Mouse (Mus musculus) stomach, embryonic 16.5 days (tissue): Measurements from ENCODE around the gene Ddx6. TPM values are rescaled to one million over a fixed set of nuclear protein-coding genes. Genes with fewer than 3 reads are reported as not detected.

ENCODE experiments used
- ATAC-seq: fragments of 200-750 bp; cut with Nextera tagmentation; 2 replicates; pipeline ENCODE4 v1.8.0; 2017; ENCODE audit warnings: moderate number of reproducible peaks, moderate TSS enrichment; ENCODE audit not compliant: insufficient read depth, low FRiP score
- H3K27ac ChIP-seq: fragments of 300-500 bp; sonication (generic); 2 replicates; pipeline ENCODE4 v1.5.1; 2014; ENCODE audit warnings: low read length
- H3K27me3 ChIP-seq: fragments of 300-500 bp; sonication (generic); 2 replicates; pipeline ENCODE4 v1.6.1; 2014; ENCODE audit warnings: low read length, control low read depth, mixed read lengths; ENCODE audit not compliant: control insufficient read depth, insufficient read depth
- H3K36me3 ChIP-seq: fragments of 300-500 bp; sonication (generic); 2 replicates; pipeline ENCODE4 v1.6.1; 2014; ENCODE audit warnings: low read length; ENCODE audit not compliant: control insufficient read depth, insufficient read depth
- H3K4me1 ChIP-seq: fragments of 300-500 bp; sonication (generic); 2 replicates; pipeline ENCODE4 v1.6.1; 2014; ENCODE audit warnings: low read length, control low read depth, mixed read lengths; ENCODE audit not compliant: control insufficient read depth, insufficient read depth
- H3K4me2 ChIP-seq: fragments of 300-500 bp; sonication (generic); 2 replicates; pipeline ENCODE4 v1.6.1; 2014; ENCODE audit warnings: low read depth, low read length, mixed read lengths
- H3K4me3 ChIP-seq: fragments of 300-500 bp; sonication (generic); replicated peaks from 2 replicates; pipeline ENCODE4 v1.5.1; 2014; ENCODE audit warnings: mild to moderate bottlenecking, low read length
- H3K9ac ChIP-seq: fragments of 300-500 bp; sonication (generic); 2 replicates; pipeline ENCODE4 v1.6.1; 2014; ENCODE audit warnings: low read length
- H3K9me3 ChIP-seq: fragments of 300-500 bp; sonication (generic); replicated peaks from 2 replicates; pipeline ENCODE4 v1.6.1; 2016; ENCODE audit warnings: low read length, control low read depth; ENCODE audit not compliant: control insufficient read depth
- WGBS: fragments of 180-500 bp; shearing (Covaris S2); extraction: QIAGEN DNeasy Blood & Tissue Kit; methylation state at CpG from one replicate; pipeline ENCODE4 v1.1.7; 2014; 5-methylcytosine and 5-hydroxymethylcytosine counted together
- polyA plus RNA-seq: library from polyadenylated mRNA; unstranded; fragments of >200 nt; fragmentation: Nextera tagmentation; extraction: Ambion mirVana; gene quantifications from 2 replicates; pipeline ENCODE4 v1.2.1, GENCODE M21; 2015

The Ddx6 gene
- polyA plus RNA-seq = 10.6 and 11.5 TPM in 2 replicates

- H3K9ac ChIP-seq = peak within 1 kb of the TSS; percentile 100
- peak within 1 kb of the TSS; percentile 98 for H3K27ac ChIP-seq
- H3K36me3 ChIP-seq = peaks cover 8% of the 10 kb centered on the region
- no peaks in the 10 kb centered on the region for H3K9me3 ChIP-seq
- H3K4me2 ChIP-seq = peak within 1 kb of the TSS; percentile 83
- H3K27me3 ChIP-seq = no peaks in the 10 kb centered on the region
- WGBS = under 1% methylated on average over 70 of the region's 80 CpGs
- peaks cover 20% of the 10 kb centered on the region for H3K4me1 ChIP-seq
- ATAC-seq = peak; percentile 78
- peak within 1 kb of the TSS; percentile 99 for H3K4me3 ChIP-seq
These were observed at the start of gene Ddx6 for GRCm38 (mm10) chr9:44604779-44605615. Ddx6 (plus strand) TSS chr9:44604892.

- 63% methylated on average over 4 of the region's 4 CpGs for WGBS
- H3K9me3 ChIP-seq = no peaks in the 10 kb centered on the region
These were observed 43.1 kb upstream of the Ddx6 start, which contains the start of gene Cxcr5 for GRCm38 (mm10) chr9:44561597-44561996. Cxcr5 (minus strand) TSS chr9:44561877.

GRCm38 (mm10) chr9:44562936-44563335 is 41.8 kb upstream of the Ddx6 start:
- no peaks in the 10 kb centered on the region for H3K27me3 ChIP-seq
- no peaks in the 10 kb centered on the region for H3K4me1 ChIP-seq
- H3K4me3 ChIP-seq = no peak overlapping the region
- no peak for ATAC-seq
- 46% methylated on average over 12 of the region's 12 CpGs for WGBS
- H3K9ac ChIP-seq = no peak overlapping the region
- H3K27ac ChIP-seq = no peak overlapping the region
- H3K4me2 ChIP-seq = no peak overlapping the region
- H3K36me3 ChIP-seq = no peaks in the 10 kb centered on the region
- no peaks in the 10 kb centered on the region for H3K9me3 ChIP-seq

More at GRCm38 (mm10) chr9:44561597-44561996, 43.1 kb upstream of the Ddx6 start, which contains the start of gene Cxcr5:
- H3K27ac ChIP-seq = no peak within 1 kb of the TSS
- no peaks in the 10 kb centered on the region for H3K27me3 ChIP-seq
- H3K4me2 ChIP-seq = no peak within 1 kb of the TSS
- H3K9ac ChIP-seq = no peak within 1 kb of the TSS
- no peaks in the 10 kb centered on the region for H3K36me3 ChIP-seq
- H3K4me3 ChIP-seq = no peak within 1 kb of the TSS
- no peak for ATAC-seq
- H3K4me1 ChIP-seq = no peaks in the 10 kb centered on the region

- ATAC-seq = no peak
- H3K4me2 ChIP-seq = no peak overlapping the region
- no peaks in the 10 kb centered on the region for H3K36me3 ChIP-seq
- no peaks in the 10 kb centered on the region for H3K9me3 ChIP-seq
- H3K4me1 ChIP-seq = no peaks in the 10 kb centered on the region
- H3K4me3 ChIP-seq = no peak overlapping the region
- no peak overlapping the region for H3K27ac ChIP-seq
- H3K27me3 ChIP-seq = no peaks in the 10 kb centered on the region
- no peak overlapping the region for H3K9ac ChIP-seq
- 79% methylated on average over 6 of the region's 6 CpGs for WGBS
These were observed 39.3 kb upstream of the Ddx6 start for GRCm38 (mm10) chr9:44565367-44565766.

GRCm38 (mm10) chr9:44567338-44568082 is 37.2 kb upstream of the Ddx6 start:
- Histone ChIP-seq H3K27ac (no peak overlapping the region; the same call in 1 of the 2 replicates), H3K4me2 (no peak overlapping the region), H3K4me3 (no peak overlapping the region), H3K9ac (no peak overlapping the region), H3K4me1 (no peaks in the 10 kb centered on the region), H3K9me3 (no peaks in the 10 kb centered on the region), H3K27me3 (no peaks in the 10 kb centered on the region), H3K36me3 (no peaks in the 10 kb centered on the region)
- 64% methylated on average over 9 of the region's 9 CpGs for WGBS
- ATAC-seq = no peak

- H3K27me3 ChIP-seq = no peaks in the 10 kb centered on the region
- no peaks in the 10 kb centered on the region for H3K36me3 ChIP-seq
- WGBS = 45% methylated on average over 7 of the region's 7 CpGs
- no peaks in the 10 kb centered on the region for H3K4me1 ChIP-seq
- ATAC-seq = no peak
- no peak overlapping the region for H3K9ac ChIP-seq
- no peak overlapping the region for H3K4me2 ChIP-seq
- H3K4me3 ChIP-seq = no peak overlapping the region
- H3K9me3 ChIP-seq = no peaks in the 10 kb centered on the region
- no peak overlapping the region; the same call in 1 of the 2 replicates for H3K27ac ChIP-seq
These were observed 36.6 kb upstream of the Ddx6 start for GRCm38 (mm10) chr9:44568083-44568455.

GRCm38 (mm10) chr9:44570939-44571382 is 33.7 kb upstream of the Ddx6 start:
- Histone ChIP-seq H3K36me3 (no peaks in the 10 kb centered on the region), H3K9me3 (no peaks in the 10 kb centered on the region), H3K27me3 (no peaks in the 10 kb centered on the region), H3K27ac (no peak overlapping the region), H3K4me1 (no peaks in the 10 kb centered on the region), H3K4me3 (no peak overlapping the region), H3K9ac (no peak overlapping the region), H3K4me2 (no peak overlapping the region)
- ATAC-seq = no peak
- 78% methylated on average over 12 of the region's 12 CpGs for WGBS

GRCm38 (mm10) chr9:44573306-44573705 is 31.4 kb upstream of the Ddx6 start:
- Histone ChIP-seq H3K27ac (no peak overlapping the region), H3K4me1 (no peaks in the 10 kb centered on the region), H3K36me3 (no peaks in the 10 kb centered on the region), H3K27me3 (no peaks in the 10 kb centered on the region), H3K9ac (no peak overlapping the region), H3K9me3 (no peaks in the 10 kb centered on the region), H3K4me2 (no peak overlapping the region), H3K4me3 (no peak overlapping the region)
- no peak for ATAC-seq
- WGBS = 70% methylated on average over 4 of the region's 4 CpGs

- Histone ChIP-seq H3K9ac (no peak overlapping the region), H3K4me2 (no peak overlapping the region), H3K4me3 (no peak overlapping the region), H3K9me3 (no peaks in the 10 kb centered on the region), H3K36me3 (no peaks in the 10 kb centered on the region), H3K27ac (no peak overlapping the region), H3K27me3 (no peaks in the 10 kb centered on the region), H3K4me1 (no peaks in the 10 kb centered on the region)
- no peak for ATAC-seq
- WGBS = 90% methylated on average over 2 of the region's 2 CpGs
These were observed 29.6 kb upstream of the Ddx6 start for GRCm38 (mm10) chr9:44575095-44575494.
